Mouse (Mus musculus) myocyte (in vitro differentiated cells): ENCODE measurements around the gene Arrdc2.
A peak's percentile ranks its signal among the peaks of the same experiment; 100 is the strongest.

ENCODE experiments used
- MAX ChIP-seq: IDR thresholded peaks from one replicate; pipeline ENCODE4 v1.6.1; 2011; ENCODE audit warnings: low read depth, mild to moderate bottlenecking, control low read depth
- MYOG ChIP-seq, 3 experiments: IDR thresholded peaks; one replicate each; pipeline ENCODE4 v1.6.1; 2011; ENCODE audit warnings: control low read depth in 2 of 3, low read depth in 2 of 3, mild to moderate bottlenecking in 2 of 3; ENCODE audit not compliant: insufficient read length in 2 of 3, control insufficient read depth in 1 of 3, insufficient read depth in 1 of 3
- POLR2A ChIP-seq: IDR thresholded peaks from one replicate; pipeline ENCODE4 v1.6.1; 2011; ENCODE audit warnings: low read depth, mild to moderate bottlenecking, control low read depth, moderate library complexity; ENCODE audit not compliant: insufficient read length

DNA sequence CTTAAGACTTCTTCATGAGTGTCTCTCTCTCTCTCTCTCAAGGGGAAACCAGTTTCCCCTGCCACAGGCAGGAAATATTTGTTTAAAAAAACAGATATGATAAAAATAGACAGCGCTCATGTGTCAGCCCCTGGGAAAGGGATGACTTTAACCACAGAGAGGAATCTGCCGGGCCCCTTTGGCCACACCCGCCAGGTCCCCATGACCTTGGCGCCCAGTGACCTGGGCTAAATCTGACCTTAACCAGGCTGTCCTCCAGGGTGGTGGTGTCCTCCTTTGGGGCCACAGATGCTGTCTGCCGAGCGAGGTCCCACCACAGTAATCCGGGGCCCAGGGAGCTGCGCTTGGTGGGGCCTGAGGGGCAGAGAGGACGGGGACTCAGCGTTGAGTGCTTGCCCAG, 45.2 kb upstream of the Arrdc2 start:
- TF ChIP-seq POLR2A (no peak), MAX (no peak), MYOG (IDR thresholded peaks at IDR 0.05; ENCODE audit: control insufficient read depth in 1 of 3, insufficient read depth in 1 of 3, insufficient read length in 2 of 3, low read depth in 2 of 3) (peak in 1 of 3 experiments; percentile 8)
